Mouse (Mus musculus) bone marrow, adult 2 months (tissue): ENCODE data around the gene Perm1.

ENCODE experiments used
- CTCF ChIP-seq: fragments of 200-500 bp; IDR thresholded peaks from 2 replicates; pipeline ENCODE4 v1.5.1; 2011; ENCODE audit warnings: low read length, control low read depth; ENCODE audit not compliant: control insufficient read depth, insufficient read depth
- POLR2A ChIP-seq: fragments of 200-500 bp; IDR thresholded peaks from 2 replicates; pipeline ENCODE4 v1.6.1; 2011; ENCODE audit warnings: low read depth, mild to moderate bottlenecking, control low read depth, low read length, borderline replicate concordance; ENCODE audit not compliant: control insufficient read depth

DNA sequence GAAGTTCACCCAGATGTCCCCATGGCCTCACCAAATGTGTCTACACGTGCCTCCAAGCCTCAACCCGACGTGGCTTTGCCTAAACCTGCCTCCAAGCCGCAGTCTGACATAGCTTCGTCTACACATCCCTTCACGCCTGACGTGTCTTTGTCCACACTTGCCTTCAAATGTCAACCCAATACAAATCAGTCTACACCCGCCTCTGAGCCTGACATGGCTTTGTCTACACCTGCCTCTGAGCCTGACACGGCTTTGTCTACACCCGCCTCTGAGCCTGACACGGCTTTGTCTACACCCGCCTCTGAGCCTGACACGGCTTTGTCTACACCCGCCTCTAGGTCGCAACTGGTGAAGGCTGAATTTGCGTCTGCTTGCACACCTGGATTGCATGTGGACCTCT lies 2.2 kb downstream of the Perm1 start:
- TF ChIP-seq CTCF: no peak
- TF ChIP-seq POLR2A: no peak
